Mouse (Mus musculus): Measurements from ENCODE around the gene Padi2. TPM values are rescaled to one million over a fixed set of nuclear protein-coding genes. Genes with fewer than 3 reads are reported as not detected.
A peak's percentile ranks its signal among the peaks of the same experiment; 100 is the strongest.

Gene Padi2
- polyA plus RNA-seq, 1 experiment from 2014 or later, result 1.8 TPM

DNA sequence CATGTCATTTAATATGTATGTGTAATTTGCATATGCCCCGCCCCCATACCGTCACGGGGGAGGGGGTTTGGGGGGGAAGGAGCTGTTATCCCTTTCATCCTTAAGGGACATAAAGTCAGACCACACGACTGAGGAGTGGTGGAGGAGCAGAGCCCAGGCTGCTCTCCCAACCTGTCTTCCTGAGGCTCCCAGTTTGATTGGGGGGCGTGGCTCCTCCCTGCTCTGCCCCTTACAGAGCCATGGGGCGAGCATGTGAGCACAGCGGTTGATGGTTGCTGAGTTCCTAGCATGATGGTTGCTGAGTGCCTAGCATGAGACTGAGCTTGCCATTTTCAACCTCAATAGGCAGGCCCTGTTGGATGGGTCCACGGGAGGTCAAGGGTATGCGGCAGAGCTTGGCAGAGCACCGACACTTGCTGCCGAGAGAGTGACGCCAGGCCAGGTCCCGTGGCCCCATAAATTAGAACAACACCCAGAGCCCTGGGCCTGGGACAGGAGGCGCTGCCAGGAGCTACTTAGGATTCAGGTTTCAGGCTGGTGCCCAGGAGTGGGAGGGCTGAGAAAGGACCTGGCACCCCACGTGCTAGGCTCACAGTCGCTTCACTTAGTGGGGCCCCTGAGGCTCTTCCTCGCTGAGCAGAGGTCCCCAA is 4.6 kb downstream of the Padi2 start:
- Histone ChIP-seq H3K4me1 (peaks cover 27% of the 10 kb centered on the region), H3K9ac (no peak overlapping the region), H3K36me3 (no peaks in the 10 kb centered on the region), H3K4me3 (no peak overlapping the region), H3K9me3 (no peaks in the 10 kb centered on the region), H3K27ac (no peak overlapping the region), H3K27me3 (peaks cover 52% of the 10 kb centered on the region), H3K4me2 (0 out of 2 replicates have a peak overlapping the region, but pooled peaks have one; percentile 11)
- no peak for ATAC-seq (ENCODE audit: insufficient number of reproducible peaks, insufficient read depth, low FRiP score, low TSS enrichment, low read depth)
- 32% methylated on average over 17 of the region's 17 CpGs for WGBS

DNA sequence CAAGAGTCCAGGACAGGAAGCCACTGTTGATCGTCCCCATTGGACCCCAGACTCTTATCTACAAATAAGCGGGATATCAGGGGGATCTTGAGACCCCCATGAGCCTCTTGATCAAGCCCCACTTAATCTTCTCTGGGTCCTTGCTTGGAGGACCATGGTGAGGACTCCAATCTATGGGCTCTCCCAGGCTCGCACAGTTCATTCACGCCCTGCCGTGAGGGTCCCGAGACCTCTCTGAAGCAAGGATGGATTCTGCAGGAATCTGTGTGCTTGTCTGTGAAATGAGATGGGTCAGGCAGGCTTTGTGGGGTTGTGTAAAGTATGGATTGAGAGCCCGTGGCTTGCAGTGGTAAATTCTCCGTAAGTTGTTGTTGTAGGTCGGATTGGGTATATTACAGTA is 5.3 kb downstream of the Padi2 start:
- no peak overlapping the region for H3K4me3 ChIP-seq
- no peaks in the 10 kb centered on the region for H3K9me3 ChIP-seq
- H3K36me3 ChIP-seq, result no peaks in the 10 kb centered on the region
- 0 out of 2 replicates have a peak overlapping the region, but pooled peaks have one; percentile 21 for H3K9ac ChIP-seq
- peaks cover 45% of the 10 kb centered on the region for H3K27me3 ChIP-seq
- H3K4me2 ChIP-seq, result no peak overlapping the region
- H3K4me1 ChIP-seq, result peaks cover 22% of the 10 kb centered on the region
- no peak for ATAC-seq (ENCODE audit: insufficient number of reproducible peaks, insufficient read depth, low FRiP score, low TSS enrichment, low read depth)
- H3K27ac ChIP-seq, result no peak overlapping the region
- 90% methylated on average over 9 of the region's 9 CpGs for WGBS

DNA sequence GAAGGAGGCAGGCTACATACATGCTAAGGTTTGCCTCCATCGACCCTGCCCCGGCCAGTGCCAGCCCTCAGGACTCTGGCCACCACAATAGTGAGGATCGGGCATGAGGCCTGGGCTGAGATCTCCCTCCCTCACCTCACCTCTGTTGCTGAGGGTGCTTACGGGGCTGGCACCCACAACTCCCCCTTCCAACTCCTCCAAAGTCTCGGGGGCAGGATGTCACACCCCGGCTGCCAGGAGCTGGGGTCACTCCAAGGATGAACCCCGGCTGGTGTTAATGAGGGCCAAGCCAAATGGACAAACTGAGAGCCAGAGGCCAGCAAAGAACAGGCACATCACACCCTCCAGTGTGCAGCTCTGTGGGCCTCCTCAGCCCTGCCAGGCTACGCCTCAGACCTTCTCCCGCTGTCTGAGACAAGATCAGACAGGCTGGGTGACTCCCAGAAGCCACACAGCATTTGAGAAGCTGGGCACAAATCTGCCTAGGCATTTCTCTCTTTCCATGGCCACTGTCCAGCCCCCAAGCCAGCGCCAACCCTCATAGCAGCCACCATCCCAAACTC is 6.2 kb downstream of the Padi2 start:
- 87% methylated on average over 10 of the region's 10 CpGs for WGBS
- no peak for ATAC-seq (ENCODE audit: insufficient number of reproducible peaks, insufficient read depth, low FRiP score, low TSS enrichment, low read depth)
- H3K4me3 ChIP-seq, result no peak overlapping the region
- no peak overlapping the region for H3K4me2 ChIP-seq
- no peak overlapping the region for H3K27ac ChIP-seq
- peaks cover 22% of the 10 kb centered on the region for H3K4me1 ChIP-seq
- H3K9ac ChIP-seq, result no peak overlapping the region
- peaks cover 36% of the 10 kb centered on the region for H3K27me3 ChIP-seq
- H3K9me3 ChIP-seq, result no peaks in the 10 kb centered on the region
- H3K36me3 ChIP-seq, result no peaks in the 10 kb centered on the region

DNA sequence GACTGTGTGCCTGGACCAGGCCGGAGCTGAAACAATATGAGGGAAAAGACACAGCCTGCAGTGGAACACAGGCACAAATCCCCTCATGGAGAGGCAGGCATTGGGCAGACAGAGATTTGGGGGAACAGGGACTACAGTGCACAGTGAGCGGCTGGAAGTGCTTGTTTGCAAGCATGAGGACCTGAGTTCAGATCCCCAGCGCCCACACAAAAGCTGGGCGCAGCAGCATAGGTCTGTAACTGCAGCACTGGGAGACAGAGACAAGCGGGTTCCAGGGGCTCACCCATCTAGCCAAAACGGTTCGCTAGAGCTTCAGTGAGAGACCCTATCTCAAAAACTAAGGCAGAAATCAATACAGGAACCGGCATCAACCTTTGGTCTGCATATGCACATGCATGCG is 7.4 kb downstream of the Padi2 start:
- no peak overlapping the region for H3K4me3 ChIP-seq
- peaks cover 24% of the 10 kb centered on the region for H3K27me3 ChIP-seq
- no peak for ATAC-seq (ENCODE audit: insufficient number of reproducible peaks, insufficient read depth, low FRiP score, low TSS enrichment, low read depth)
- 91% methylated on average over 9 of the region's 9 CpGs for WGBS
- H3K4me1 ChIP-seq, result peaks cover 22% of the 10 kb centered on the region
- no peaks in the 10 kb centered on the region for H3K36me3 ChIP-seq
- H3K4me2 ChIP-seq, result no peak overlapping the region
- H3K9ac ChIP-seq, result no peak overlapping the region
- no peaks in the 10 kb centered on the region for H3K9me3 ChIP-seq
- no peak overlapping the region for H3K27ac ChIP-seq

DNA sequence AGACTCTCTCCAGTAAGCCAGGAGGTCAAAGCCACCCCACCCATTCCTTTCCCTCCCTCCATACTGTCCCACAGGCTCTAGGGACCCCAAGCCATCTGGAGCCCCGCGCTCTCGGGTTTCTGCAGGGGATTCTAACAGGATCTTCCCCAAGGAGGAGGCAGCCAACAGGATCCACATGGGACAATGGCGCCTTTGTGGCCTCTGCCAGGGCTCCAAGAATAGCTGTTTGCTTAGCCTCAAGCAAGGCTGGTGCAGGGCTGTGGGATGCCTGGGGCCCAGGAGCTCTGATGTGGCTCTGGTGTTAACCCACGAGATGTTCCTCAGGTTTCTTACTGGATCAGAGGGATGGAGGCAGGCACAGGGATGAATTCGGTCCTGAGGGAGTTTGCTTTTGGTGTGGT is 8.6 kb downstream of the Padi2 start:
- H3K9ac ChIP-seq, result no peak overlapping the region
- H3K4me3 ChIP-seq, result no peak overlapping the region
- H3K4me1 ChIP-seq, result peaks cover 22% of the 10 kb centered on the region
- ATAC-seq (ENCODE audit: insufficient number of reproducible peaks, insufficient read depth, low FRiP score, low TSS enrichment, low read depth), result peak; percentile 76; the same call in 1 of the 2 replicates
- WGBS, result 24% methylated on average over 6 of the region's 6 CpGs
- no peaks in the 10 kb centered on the region for H3K9me3 ChIP-seq
- no peak overlapping the region for H3K4me2 ChIP-seq
- H3K27me3 ChIP-seq, result peaks cover 12% of the 10 kb centered on the region; the same call in 1 of the 2 replicates
- no peaks in the 10 kb centered on the region for H3K36me3 ChIP-seq
- H3K27ac ChIP-seq, result peak overlapping the region; percentile 69

DNA sequence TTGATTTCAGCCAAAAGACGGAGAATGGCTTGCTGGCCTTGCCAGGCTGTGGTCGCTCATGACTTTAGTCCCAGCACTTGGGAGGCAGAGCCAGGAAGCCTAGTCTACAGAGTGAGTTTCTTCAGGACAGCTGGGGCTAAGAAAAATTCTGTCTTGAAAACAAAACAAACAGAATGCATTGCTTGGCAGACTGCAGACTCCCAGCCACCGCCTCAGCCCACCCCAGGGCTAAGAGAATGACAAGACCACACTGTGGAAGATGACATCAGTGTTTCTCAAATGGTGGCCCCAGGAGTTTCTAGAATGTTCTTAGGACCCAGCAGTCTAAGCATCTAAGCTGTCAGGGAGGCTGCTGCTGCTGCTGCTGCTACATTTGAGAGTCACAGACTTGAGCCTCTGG is 9.1 kb downstream of the Padi2 start:
- Histone ChIP-seq H3K4me3 (no peak overlapping the region), H3K9me3 (no peaks in the 10 kb centered on the region), H3K4me1 (peaks cover 22% of the 10 kb centered on the region), H3K9ac (no peak overlapping the region), H3K27ac (peak overlapping the region; percentile 69), H3K4me2 (no peak overlapping the region), H3K36me3 (no peaks in the 10 kb centered on the region), H3K27me3 (0 out of 2 replicates have a peak, but pooled peaks cover 8% of the 10 kb centered on the region)
- ATAC-seq (ENCODE audit: insufficient number of reproducible peaks, insufficient read depth, low FRiP score, low TSS enrichment, low read depth), result 0 out of 2 replicates have a peak, but pooled peaks have one; percentile 28
- 39% methylated on average over 3 of the region's 3 CpGs for WGBS

DNA sequence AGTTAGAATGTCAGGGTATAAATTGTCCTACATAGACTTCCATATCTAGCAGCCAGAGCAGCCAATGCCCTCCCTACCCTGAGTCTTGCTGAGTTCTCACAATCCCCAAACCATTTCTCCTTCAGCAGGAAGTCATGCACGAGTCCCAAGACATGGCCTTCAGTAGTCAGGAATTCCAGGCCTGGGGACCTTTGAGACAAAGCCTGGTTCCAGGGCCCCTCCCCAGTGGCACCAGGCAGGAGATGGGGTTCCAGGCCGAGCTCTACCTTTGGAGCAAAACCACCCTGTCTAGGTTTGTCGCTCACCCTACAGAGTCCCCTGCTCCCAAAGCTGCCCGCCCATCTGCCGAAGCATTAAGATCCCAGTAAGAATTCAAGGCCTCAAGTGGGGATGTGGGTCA is 10.2 kb downstream of the Padi2 start:
- no peak for ATAC-seq (ENCODE audit: insufficient number of reproducible peaks, insufficient read depth, low FRiP score, low TSS enrichment, low read depth)
- no peaks in the 10 kb centered on the region for H3K9me3 ChIP-seq
- WGBS, result 82% methylated on average over 5 of the region's 5 CpGs
- peaks cover 16% of the 10 kb centered on the region for H3K4me1 ChIP-seq
- H3K4me3 ChIP-seq, result no peak overlapping the region
- H3K4me2 ChIP-seq, result no peak overlapping the region
- 0 out of 2 replicates have a peak, but pooled peaks cover 7% of the 10 kb centered on the region for H3K27me3 ChIP-seq
- H3K36me3 ChIP-seq, result no peaks in the 10 kb centered on the region
- H3K9ac ChIP-seq, result no peak overlapping the region
- H3K27ac ChIP-seq, result no peak overlapping the region

DNA sequence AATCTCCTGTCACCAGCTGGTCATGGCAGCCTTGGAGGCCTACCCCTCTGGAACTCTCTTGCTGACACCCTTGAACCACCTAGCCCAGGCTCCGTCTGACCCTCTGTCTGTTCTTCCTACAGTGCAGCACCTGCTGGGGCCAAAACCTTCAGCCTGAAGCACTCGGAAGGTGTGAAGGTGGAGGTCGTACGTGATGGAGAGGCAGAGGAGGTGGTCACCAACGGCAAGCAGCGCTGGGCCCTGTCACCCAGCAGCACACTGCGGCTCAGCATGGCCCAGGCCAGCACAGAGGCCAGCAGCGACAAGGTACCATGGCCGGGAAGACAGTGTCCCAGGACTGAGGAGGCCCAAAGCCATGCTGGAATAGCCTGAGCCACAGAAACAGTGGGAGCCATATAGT is 11.3 kb downstream of the Padi2 start:
- H3K27ac ChIP-seq, result no peak overlapping the region
- no peak overlapping the region for H3K4me3 ChIP-seq
- H3K36me3 ChIP-seq, result no peaks in the 10 kb centered on the region
- no peak overlapping the region for H3K9ac ChIP-seq
- no peak overlapping the region for H3K4me2 ChIP-seq
- peaks cover 4% of the 10 kb centered on the region; the same call in 1 of the 2 replicates for H3K27me3 ChIP-seq
- no peak for ATAC-seq (ENCODE audit: insufficient number of reproducible peaks, insufficient read depth, low FRiP score, low TSS enrichment, low read depth)
- no peaks in the 10 kb centered on the region for H3K9me3 ChIP-seq
- WGBS, result 90% methylated on average over 9 of the region's 9 CpGs
- peaks cover 16% of the 10 kb centered on the region for H3K4me1 ChIP-seq

DNA sequence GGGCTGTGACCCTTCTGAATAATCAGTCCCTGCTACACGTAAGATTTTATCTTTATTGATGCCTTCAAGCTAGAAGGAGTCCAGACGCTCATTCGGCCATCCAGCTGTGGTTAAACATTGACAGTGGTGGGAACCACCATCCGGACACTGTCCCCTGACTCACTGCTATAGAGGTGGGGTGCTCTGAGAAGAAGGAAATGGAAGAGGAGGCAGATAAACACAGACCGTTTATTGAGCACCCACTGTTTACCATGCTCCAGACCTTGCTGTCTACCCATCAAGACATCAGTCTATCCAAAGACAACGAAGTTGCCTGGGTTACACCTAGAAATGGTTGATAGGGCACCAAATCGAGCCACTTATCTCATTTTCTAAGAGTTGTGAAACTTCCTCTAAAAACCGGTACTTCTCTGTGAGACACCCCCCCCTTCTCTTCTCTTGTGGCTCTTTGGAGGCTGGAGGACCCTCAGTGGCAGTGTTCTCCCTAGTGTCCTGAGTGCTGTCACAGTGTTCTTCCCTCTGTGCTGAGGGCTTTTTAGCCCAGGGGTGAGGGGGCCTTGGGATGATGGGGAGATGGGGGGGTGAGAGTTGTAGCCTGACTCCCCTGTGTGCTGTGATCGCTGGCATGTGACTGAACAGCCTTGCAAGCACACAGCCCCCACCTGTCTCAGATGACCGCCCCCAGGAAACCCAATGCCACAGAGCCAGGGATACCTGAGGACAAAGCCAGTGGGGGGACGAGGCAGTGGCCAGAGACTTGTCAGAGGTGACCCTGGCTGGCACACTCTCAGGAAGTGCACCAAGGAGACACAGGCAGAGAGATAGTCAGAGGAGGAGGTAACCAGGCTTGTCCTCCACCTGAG is 14.1 kb downstream of the Padi2 start:
- Histone ChIP-seq H3K4me2 (no peak overlapping the region), H3K27me3 (peaks cover 4% of the 10 kb centered on the region; the same call in 1 of the 2 replicates), H3K9ac (no peak overlapping the region), H3K27ac (no peak overlapping the region), H3K4me3 (no peak overlapping the region), H3K4me1 (peaks cover 7% of the 10 kb centered on the region), H3K9me3 (no peaks in the 10 kb centered on the region), H3K36me3 (no peaks in the 10 kb centered on the region)
- 62% methylated on average over 11 of the region's 11 CpGs for WGBS
- no peak for ATAC-seq (ENCODE audit: insufficient number of reproducible peaks, insufficient read depth, low FRiP score, low TSS enrichment, low read depth)

DNA sequence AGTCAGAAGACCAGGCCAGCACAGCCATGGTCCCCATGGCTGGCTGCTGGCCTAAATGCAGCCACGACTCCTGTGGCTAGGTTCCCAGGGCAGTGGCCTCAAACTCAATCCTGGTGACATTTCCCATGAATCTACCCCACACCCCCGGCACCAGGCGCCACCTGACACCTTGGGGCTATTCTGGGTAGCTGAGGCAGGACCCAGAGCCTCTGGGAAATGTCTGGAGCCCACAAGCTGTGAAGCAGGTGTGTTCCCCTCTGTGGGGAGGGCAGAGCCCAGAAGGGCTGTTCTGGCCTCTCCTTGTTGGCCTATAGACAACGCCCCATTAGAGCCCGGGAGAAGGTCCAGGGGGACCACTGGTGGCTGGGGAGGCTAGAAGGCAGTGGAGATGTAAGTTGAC is 16.4 kb downstream of the Padi2 start:
- H3K36me3 ChIP-seq, result no peaks in the 10 kb centered on the region
- no peak overlapping the region for H3K4me2 ChIP-seq
- peaks cover 4% of the 10 kb centered on the region; the same call in 1 of the 2 replicates for H3K27me3 ChIP-seq
- H3K4me3 ChIP-seq, result no peak overlapping the region
- no peak for ATAC-seq (ENCODE audit: insufficient number of reproducible peaks, insufficient read depth, low FRiP score, low TSS enrichment, low read depth)
- no peak overlapping the region for H3K27ac ChIP-seq
- H3K4me1 ChIP-seq, result peaks cover 3% of the 10 kb centered on the region; the same call in 1 of the 2 replicates
- H3K9ac ChIP-seq, result no peak overlapping the region
- H3K9me3 ChIP-seq, result no peaks in the 10 kb centered on the region
- WGBS, result 71% methylated on average over 5 of the region's 5 CpGs

DNA sequence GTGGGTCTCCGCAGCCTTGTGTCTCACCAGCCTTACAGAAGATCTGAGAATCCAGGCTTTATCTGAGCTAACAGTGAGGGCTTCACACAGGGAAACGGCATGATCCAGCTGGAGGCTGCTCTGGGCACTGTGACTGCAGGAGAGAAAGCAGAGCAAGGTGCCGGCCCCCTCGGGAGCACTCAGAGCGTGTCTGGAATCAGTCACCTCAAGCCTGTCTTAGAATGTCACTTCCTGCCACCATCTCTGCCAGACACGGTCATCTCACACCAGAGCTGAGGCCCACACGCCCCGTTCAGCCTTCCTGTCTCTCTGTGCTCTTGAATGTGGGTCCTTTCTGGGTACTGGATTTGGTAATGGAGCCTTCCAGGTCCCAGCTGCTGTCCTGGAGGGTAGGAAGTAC is 19.5 kb downstream of the Padi2 start:
- H3K4me2 ChIP-seq, result no peak overlapping the region
- H3K9ac ChIP-seq, result no peak overlapping the region
- H3K4me3 ChIP-seq, result no peak overlapping the region
- H3K36me3 ChIP-seq, result no peaks in the 10 kb centered on the region
- H3K9me3 ChIP-seq, result no peaks in the 10 kb centered on the region
- peaks cover 16% of the 10 kb centered on the region for H3K4me1 ChIP-seq
- 75% methylated on average over 8 of the region's 8 CpGs for WGBS
- ATAC-seq (ENCODE audit: insufficient number of reproducible peaks, insufficient read depth, low FRiP score, low TSS enrichment, low read depth), result no peak
- H3K27me3 ChIP-seq, result peaks cover 4% of the 10 kb centered on the region; the same call in 1 of the 2 replicates
- H3K27ac ChIP-seq, result no peak overlapping the region
